Mouse (Mus musculus): ENCODE results near the gene Acvr1c.

- TF ChIP-seq POLR2A (IDR thresholded peaks at IDR 0.05; ENCODE audit: borderline replicate concordance, insufficient read depth, low read length) (no peak), CTCF (IDR thresholded peaks at IDR 0.05; ENCODE audit: borderline replicate concordance, insufficient read depth, low read depth, low read length) (no peak)
Measured at GRCm38 (mm10) chr2:58358132-58358460, 401 bp upstream of the Acvr1c start.

Data from cerebellum, adult 2 months (tissue).